Comparison of ENCODE assay signal across 9 mouse cellular contexts in genomic region chr1:193208178-193208577, GRCm38 (mm10). TPM values are rescaled to one million over a fixed set of nuclear protein-coding genes. Genes with fewer than 3 reads are reported as not detected.
A peak's percentile ranks its signal among the peaks of the same experiment; 100 is the strongest.
DNase-seq lines count a peak whose midpoint lies in the region; ATAC-seq and TF ChIP-seq lines count a peak whose summit lies in the region.
"Had no signal": no experiment of that assay in that cellular context is flagged by ENCODE, and none has a peak within 500 bp of the region (broad histone marks: within the 10 kb centered on the region; RNA-seq: fewer than 3 reads in every experiment).

No protein-coding gene starts in this region.

- no peak overlapping the region for H3K4me3 ChIP-seq in liver, postnatal 0 days (ENCODE audit: low read depth, low read length)
- H3K4me3 ChIP-seq: erythroblast, embryonic 14.5 days; neural tube, embryonic 12.5 days had no signal

- peak; percentile 53 for ATAC-seq in liver, postnatal 0 days

- H3K27me3 ChIP-seq in liver, postnatal 0 days (ENCODE audit: insufficient read depth, low read length): no peaks in the 10 kb centered on the region
- H3K27me3 ChIP-seq: neural tube, embryonic 12.5 days had no signal

- TF ChIP-seq EP300 in liver, postnatal 0 days (IDR thresholded peaks at IDR 0.05; ENCODE audit: low read depth): no peak

- H3K27ac ChIP-seq in liver, postnatal 0 days (ENCODE audit: low read depth): no peak overlapping the region
- H3K27ac ChIP-seq: neural tube, embryonic 12.5 days had no signal

- no peak overlapping the region for H3K9ac ChIP-seq in liver, postnatal 0 days (replicated peaks)
- H3K9ac ChIP-seq: neural tube, embryonic 12.5 days had no signal

- H3K4me1 ChIP-seq in liver, postnatal 0 days (ENCODE audit: insufficient read depth): peaks cover 7% of the 10 kb centered on the region; the same call in 1 of the 2 replicates
- H3K4me1 ChIP-seq: neural tube, embryonic 12.5 days had no signal

- no peak overlapping the region for H3K4me2 ChIP-seq in liver, postnatal 0 days (ENCODE audit: low read depth, low read length)
- H3K4me2 ChIP-seq: neural tube, embryonic 12.5 days had no signal

- 34% methylated on average over 2 of the region's 2 CpGs for WGBS in liver, postnatal 0 days (ENCODE audit: insufficient replicate concordance)

- H3K9me3 ChIP-seq in liver, postnatal 0 days (ENCODE audit: low read length): no peaks in the 10 kb centered on the region
- H3K9me3 ChIP-seq: neural tube, embryonic 12.5 days had no signal

- no peaks in the 10 kb centered on the region for H3K36me3 ChIP-seq in liver, postnatal 0 days (replicated peaks; ENCODE audit: insufficient read depth, low read length)
- H3K36me3 ChIP-seq: neural tube, embryonic 12.5 days had no signal

- peak; percentile 94 for TF ChIP-seq CTCF in liver, postnatal 0 days (IDR thresholded peaks at IDR 0.05; ENCODE audit: low read depth)

- DNase-seq in ovary, postnatal 36 days (ENCODE audit: low spot score): peak; percentile 40
- no peak for DNase-seq in ovary, adult 18-20 months (ENCODE audit: low spot score)
- DNase-seq in adrenal gland, postnatal 25 days: peak; percentile 40
- peak; percentile 28 for DNase-seq in forelimb bud, embryonic 11.5 days (ENCODE audit: low read depth, low spot score)
- peak; percentile 81 for DNase-seq in kidney, postnatal 10 days
- DNase-seq in liver, postnatal 0 days: peak; percentile 74
- peak; percentile 27 for DNase-seq in skeletal muscle tissue, adult 2 months (ENCODE audit: low read depth, low spot score)

RNA-seq across cellular contexts. Expression of gene Lamb3, which starts 0.7 kb away (rescaled TPM):
- total RNA-seq in adrenal gland, postnatal 25 days (2021): 0.76 and 2.3 TPM in 2 replicates
- 1.3 and 1.5 TPM in 2 replicates for polyA plus RNA-seq in liver, postnatal 0 days (2015; fragmentation: Nextera tagmentation; extraction: Ambion mirVana)
- polyA plus RNA-seq: erythroblast, embryonic 14.5 days had no signal

RNA-seq across cellular contexts. Expression of gene Traf3ip3, which starts 6.7 kb away (rescaled TPM):
- total RNA-seq in adrenal gland, postnatal 25 days (2021): 1.5 and 3.4 TPM in 2 replicates
- 8.3 and 9.1 TPM in 2 replicates for polyA plus RNA-seq in liver, postnatal 0 days (2015; fragmentation: Nextera tagmentation; extraction: Ambion mirVana)
- polyA plus RNA-seq: erythroblast, embryonic 14.5 days had no signal

RNA-seq across cellular contexts. Expression of gene A130010J15Rik, which starts 40.3 kb away (rescaled TPM):
- 1.6 and 4.9 TPM in 2 replicates for total RNA-seq in adrenal gland, postnatal 25 days (2021)
- 4.8 and 6.2 TPM in 2 replicates for polyA plus RNA-seq in liver, postnatal 0 days (2015; fragmentation: Nextera tagmentation; extraction: Ambion mirVana)
- polyA plus RNA-seq: erythroblast, embryonic 14.5 days had no signal

RNA-seq across cellular contexts. Expression of gene Irf6, which starts 55.3 kb away (rescaled TPM):
- total RNA-seq in adrenal gland, postnatal 25 days (2021): 0.18 and 0.38 TPM in 2 replicates
- polyA plus RNA-seq in liver, postnatal 0 days (2015; fragmentation: Nextera tagmentation; extraction: Ambion mirVana): 6.5 and 9.7 TPM in 2 replicates
- polyA plus RNA-seq: erythroblast, embryonic 14.5 days had no signal

RNA-seq across cellular contexts. Expression of gene Hsd11b1, which starts 55.7 kb away (rescaled TPM):
- 71.0 and 74.2 TPM in 2 replicates for total RNA-seq in adrenal gland, postnatal 25 days (2021)
- 252 and 257 TPM in 2 replicates for polyA plus RNA-seq in liver, postnatal 0 days (2015; fragmentation: Nextera tagmentation; extraction: Ambion mirVana)
- polyA plus RNA-seq: erythroblast, embryonic 14.5 days; neural tube, embryonic 12.5 days had no signal
